Mouse (Mus musculus) lung, postnatal 0 days (tissue): ENCODE measurements around the gene Sparcl1.
A peak's percentile ranks its signal among the peaks of the same experiment; 100 is the strongest.

Source experiments
- CTCF ChIP-seq: IDR thresholded peaks from 2 replicates; pipeline ENCODE4 v1.5.1; 2016; ENCODE audit warnings: antibody characterized with exemption, mild to moderate bottlenecking
- EP300 ChIP-seq: IDR thresholded peaks from 2 replicates; pipeline ENCODE4 v1.6.1; 2016; ENCODE audit warnings: antibody characterized with exemption, mild to moderate bottlenecking, control low read depth

DNA sequence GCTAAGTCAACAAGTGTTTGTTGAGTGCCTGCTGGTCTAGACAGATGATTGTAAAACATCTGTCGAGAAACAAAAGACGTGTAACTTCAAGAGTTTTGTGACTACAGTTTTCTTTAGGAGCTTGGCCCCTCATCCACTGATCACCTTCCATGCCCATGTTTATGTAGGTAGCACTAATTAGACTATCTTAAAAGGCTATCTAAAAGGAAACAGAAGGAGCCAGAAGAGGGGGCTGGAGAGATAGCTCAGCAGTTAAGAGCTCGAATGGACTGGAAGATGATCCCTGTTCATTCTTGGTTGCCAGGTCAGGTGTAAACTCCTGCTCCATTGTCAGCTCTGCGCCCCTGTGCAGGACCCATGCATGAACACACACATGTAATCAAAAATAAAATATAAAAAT is 65.4 kb downstream of the Sparcl1 start:
- TF ChIP-seq CTCF (peak; percentile 45), EP300 (no peak)
